Mouse (Mus musculus) hindbrain, embryonic 16.5 days (tissue): ENCODE measurements at regions not wholly inside any gene's neighbourhood (a gene's known extent, or its start where the extent isn't known, plus 50 kb on each side); places are given as distances from the start of the nearest gene placed in this dataset.

ENCODE experiments used
- ATAC-seq: fragments of 200-750 bp; cut with Nextera tagmentation; 2 replicates; pipeline ENCODE4 v1.8.0; 2017; ENCODE audit warnings: moderate TSS enrichment, moderate library complexity
- H3K27ac ChIP-seq: fragments of 300-500 bp; sonication (generic); 2 replicates; pipeline ENCODE4 v1.5.1; 2014; ENCODE audit warnings: low read depth, mild to moderate bottlenecking, control low read depth, low read length, moderate library complexity
- H3K27me3 ChIP-seq: fragments of 300-500 bp; sonication (generic); replicated peaks from 2 replicates; pipeline ENCODE4 v1.6.1; 2014; ENCODE audit warnings: low read length; ENCODE audit not compliant: control insufficient read depth, insufficient read depth
- H3K36me3 ChIP-seq: fragments of 300-500 bp; sonication (generic); 2 replicates; pipeline ENCODE4 v1.6.1; 2014; ENCODE audit warnings: mild to moderate bottlenecking, low read length, moderate library complexity, mixed read lengths; ENCODE audit not compliant: control insufficient read depth, insufficient read depth
- H3K4me1 ChIP-seq: fragments of 300-500 bp; sonication (generic); 2 replicates; pipeline ENCODE4 v1.6.1; 2014; ENCODE audit warnings: low read depth, low read length; ENCODE audit not compliant: control insufficient read depth, insufficient read depth
- H3K4me2 ChIP-seq: fragments of 300-500 bp; sonication (generic); 2 replicates; pipeline ENCODE4 v1.6.1; 2014; ENCODE audit warnings: mild to moderate bottlenecking, low read length, control low read depth, moderate library complexity
- H3K4me3 ChIP-seq: fragments of 300-500 bp; sonication (generic); 2 replicates; pipeline ENCODE4 v1.5.1; 2014; ENCODE audit warnings: mild to moderate bottlenecking, low read length, control low read depth, moderate library complexity
- H3K9ac ChIP-seq: fragments of 300-500 bp; sonication (generic); 2 replicates; pipeline ENCODE4 v1.6.1; 2014; ENCODE audit warnings: low read depth, mild to moderate bottlenecking, control low read depth, low read length, moderate library complexity
- H3K9me3 ChIP-seq: fragments of 300-500 bp; sonication (generic); 2 replicates; pipeline ENCODE4 v1.6.1; 2014; ENCODE audit warnings: mild to moderate bottlenecking, low read length, moderate library complexity; ENCODE audit not compliant: control insufficient read depth
- WGBS: fragments of 180-500 bp; shearing (Covaris S2); extraction: QIAGEN DNeasy Blood & Tissue Kit; methylation state at CpG from one replicate; pipeline ENCODE4 v1.1.7; 2014; 5-methylcytosine and 5-hydroxymethylcytosine counted together

GRCm38 (mm10) chr10:98016596-98017304, 290.2 kb upstream of the C030005K15Rik start:
- Histone ChIP-seq H3K4me1 (no peaks in the 10 kb centered on the region), H3K4me2 (no peak overlapping the region), H3K27ac (no peak overlapping the region), H3K9me3 (no peaks in the 10 kb centered on the region), H3K36me3 (no peaks in the 10 kb centered on the region), H3K9ac (no peak overlapping the region), H3K4me3 (no peak overlapping the region), H3K27me3 (no peaks in the 10 kb centered on the region)
- 89% methylated on average over 2 of the region's 2 CpGs for WGBS
- no peak for ATAC-seq

- Histone ChIP-seq H3K4me3 (no peak overlapping the region), H3K9me3 (no peaks in the 10 kb centered on the region), H3K27me3 (no peaks in the 10 kb centered on the region), H3K4me2 (no peak overlapping the region), H3K36me3 (no peaks in the 10 kb centered on the region), H3K4me1 (no peaks in the 10 kb centered on the region), H3K9ac (no peak overlapping the region), H3K27ac (no peak overlapping the region)
- no peak for ATAC-seq
- 61% methylated on average over 8 of the region's 8 CpGs for WGBS
Observed at GRCm38 (mm10) chr10:98029124-98029523, 302.6 kb upstream of the C030005K15Rik start.

- Histone ChIP-seq H3K9ac (no peak overlapping the region), H3K4me2 (no peak overlapping the region), H3K4me3 (no peak overlapping the region), H3K9me3 (no peaks in the 10 kb centered on the region), H3K27ac (no peak overlapping the region), H3K27me3 (no peaks in the 10 kb centered on the region), H3K36me3 (no peaks in the 10 kb centered on the region), H3K4me1 (no peaks in the 10 kb centered on the region)
- 0 out of 2 replicates have a peak, but pooled peaks have one; percentile 24 for ATAC-seq
- 68% methylated on average over 3 of the region's 3 CpGs for WGBS
Observed at GRCm38 (mm10) chr10:98029621-98030020, 303.1 kb upstream of the C030005K15Rik start.

- Histone ChIP-seq H3K9ac (no peak overlapping the region), H3K4me3 (no peak overlapping the region), H3K4me2 (no peak overlapping the region), H3K4me1 (no peaks in the 10 kb centered on the region), H3K27ac (no peak overlapping the region), H3K36me3 (no peaks in the 10 kb centered on the region), H3K9me3 (no peaks in the 10 kb centered on the region), H3K27me3 (no peaks in the 10 kb centered on the region)
- 94% methylated on average over 1 of the region's 1 CpGs for WGBS
- no peak for ATAC-seq
Observed at GRCm38 (mm10) chr10:98032661-98033060, 306.1 kb upstream of the C030005K15Rik start.

- Histone ChIP-seq H3K27ac (no peak overlapping the region), H3K9ac (no peak overlapping the region), H3K27me3 (no peaks in the 10 kb centered on the region), H3K9me3 (no peaks in the 10 kb centered on the region), H3K4me1 (no peaks in the 10 kb centered on the region), H3K4me3 (no peak overlapping the region), H3K36me3 (no peaks in the 10 kb centered on the region), H3K4me2 (no peak overlapping the region)
- WGBS, result 37% methylated on average over 4 of the region's 4 CpGs
- ATAC-seq, result no peak
Observed at GRCm38 (mm10) chr10:98041766-98042165, 315.2 kb upstream of the C030005K15Rik start.

- no peaks in the 10 kb centered on the region for H3K27me3 ChIP-seq
Observed at GRCm38 (mm10) chr10:98043873-98044272, 317.3 kb upstream of the C030005K15Rik start.

GRCm38 (mm10) chr10:98044579-98044978, 318.0 kb upstream of the C030005K15Rik start:
- no peak for ATAC-seq
- H3K9ac ChIP-seq, result no peak overlapping the region
- no peak overlapping the region for H3K4me2 ChIP-seq
- H3K36me3 ChIP-seq, result no peaks in the 10 kb centered on the region
- no peak overlapping the region for H3K27ac ChIP-seq
- no peaks in the 10 kb centered on the region for H3K27me3 ChIP-seq
- H3K9me3 ChIP-seq, result no peaks in the 10 kb centered on the region
- H3K4me1 ChIP-seq, result no peaks in the 10 kb centered on the region
- no peak overlapping the region for H3K4me3 ChIP-seq

More at GRCm38 (mm10) chr10:98043873-98044272, 317.3 kb upstream of the C030005K15Rik start:
- Histone ChIP-seq H3K4me2 (no peak overlapping the region), H3K36me3 (no peaks in the 10 kb centered on the region), H3K4me3 (no peak overlapping the region), H3K27ac (no peak overlapping the region), H3K4me1 (no peaks in the 10 kb centered on the region), H3K9ac (no peak overlapping the region), H3K9me3 (no peaks in the 10 kb centered on the region)
- no peak for ATAC-seq
- WGBS, result 83% methylated on average over 2 of the region's 2 CpGs

- Histone ChIP-seq H3K4me1 (no peaks in the 10 kb centered on the region), H3K27ac (no peak overlapping the region), H3K36me3 (no peaks in the 10 kb centered on the region), H3K9me3 (no peaks in the 10 kb centered on the region), H3K4me2 (no peak overlapping the region), H3K4me3 (no peak overlapping the region), H3K9ac (no peak overlapping the region), H3K27me3 (no peaks in the 10 kb centered on the region)
- ATAC-seq, result no peak
- WGBS, result 76% methylated on average over 2 of the region's 2 CpGs
Observed at GRCm38 (mm10) chr10:98073432-98073831, 346.9 kb upstream of the C030005K15Rik start.

- Histone ChIP-seq H3K36me3 (no peaks in the 10 kb centered on the region), H3K27me3 (no peaks in the 10 kb centered on the region), H3K9me3 (no peaks in the 10 kb centered on the region), H3K4me1 (no peaks in the 10 kb centered on the region), H3K9ac (no peak overlapping the region), H3K27ac (no peak overlapping the region), H3K4me3 (no peak overlapping the region), H3K4me2 (no peak overlapping the region)
- no peak for ATAC-seq
- 70% methylated on average over 2 of the region's 2 CpGs for WGBS
Observed at GRCm38 (mm10) chr10:98084881-98085280, 358.3 kb upstream of the C030005K15Rik start.
